Mouse (Mus musculus): ENCODE measurements around the gene Litaf. TPM values are rescaled to one million over a fixed set of nuclear protein-coding genes. Genes with fewer than 3 reads are reported as not detected.

The Litaf gene
- polyA plus RNA-seq, 1 experiment from 2014 or later, result 87.2 TPM

DNA sequence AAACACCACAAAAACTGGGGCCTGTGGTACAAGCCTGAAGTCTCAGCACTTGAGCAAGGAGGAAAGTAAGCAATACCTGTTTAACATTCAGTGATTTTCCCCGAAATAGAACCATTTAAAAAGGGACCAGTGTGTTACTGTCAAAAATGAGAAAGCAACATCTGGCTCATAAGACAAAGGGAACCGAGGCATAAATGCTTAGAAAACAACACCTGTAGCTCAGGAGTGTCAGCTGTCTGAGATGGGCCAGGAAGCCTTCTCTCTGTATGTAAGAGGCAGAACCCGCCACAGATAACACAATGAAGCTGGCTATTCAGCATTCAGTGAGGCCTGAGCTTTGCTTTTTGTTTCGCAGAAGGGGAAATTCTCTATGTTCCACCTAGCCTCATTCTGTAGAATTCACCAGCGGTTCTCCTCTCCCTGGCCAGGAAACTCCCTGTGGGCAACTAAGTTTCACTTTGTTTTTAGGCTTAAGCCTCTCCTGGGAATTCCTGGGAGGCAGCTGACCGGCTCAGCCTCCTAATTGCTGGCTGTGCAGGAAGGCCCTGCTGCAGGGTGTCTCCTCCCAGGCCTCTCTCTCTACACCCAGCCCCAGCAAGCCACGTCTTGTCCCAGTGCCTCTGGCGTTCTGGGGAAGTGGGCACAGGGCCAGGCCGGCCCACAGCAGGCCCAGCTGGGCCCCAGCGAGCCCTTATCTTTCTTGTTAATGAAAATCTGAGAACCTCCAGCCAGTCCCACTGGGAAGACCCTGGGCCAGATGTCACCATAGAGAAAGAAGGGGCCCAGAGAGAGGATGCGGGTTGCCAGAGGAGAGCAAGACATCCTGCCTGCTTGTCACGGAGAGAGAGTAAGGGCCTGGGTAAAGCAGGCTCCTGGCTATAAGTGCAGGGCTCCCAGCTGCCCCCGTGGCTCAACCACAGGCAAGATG, 2.9 kb downstream of the Litaf start:
- Histone ChIP-seq H3K4me3 (ENCODE audit: low read depth, low read length) (no peak overlapping the region), H3K36me3 (ENCODE audit: control insufficient read depth, insufficient read depth, low read length) (no peaks in the 10 kb centered on the region), H3K9ac (ENCODE audit: low read length) (no peak overlapping the region), H3K4me1 (ENCODE audit: control insufficient read depth, insufficient read depth, low read length) (peaks cover 14% of the 10 kb centered on the region), H3K27ac (replicated peaks; ENCODE audit: low read depth, low read length) (peak overlapping the region; percentile 53), H3K27me3 (ENCODE audit: control insufficient read depth, insufficient read depth, low read length) (no peaks in the 10 kb centered on the region), H3K9me3 (ENCODE audit: control insufficient read depth, low read length) (no peaks in the 10 kb centered on the region), H3K4me2 (ENCODE audit: low read depth, severe bottlenecking) (no peak overlapping the region)
- 43% methylated on average over 13 of the region's 13 CpGs for WGBS
- ATAC-seq (ENCODE audit: insufficient number of reproducible peaks, low FRiP score, low TSS enrichment, low read depth) (no peak), DNase-seq (ENCODE audit: low spot score) (peak; percentile 52)

DNA sequence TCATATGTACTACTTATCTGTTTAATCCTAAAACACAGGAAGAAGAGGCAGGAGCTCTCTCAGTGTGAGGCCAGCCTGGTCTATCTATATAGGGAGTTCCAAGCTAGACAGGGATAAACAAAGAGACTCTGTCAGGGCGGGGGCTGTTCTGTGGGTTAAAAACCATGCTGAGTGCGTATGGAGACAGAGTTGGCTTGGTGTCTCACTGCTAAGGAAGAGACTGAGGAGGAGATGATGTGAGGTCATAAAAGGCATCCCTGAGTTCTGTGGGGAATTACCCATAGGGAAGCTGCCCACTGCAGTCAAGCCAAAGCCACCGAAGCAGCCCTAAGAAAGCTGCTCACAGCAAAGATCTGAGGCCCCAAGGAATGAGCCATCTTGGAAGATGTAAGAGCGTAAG, 5.3 kb downstream of the Litaf start, which contains the start of gene Snn:
Snn (plus strand) TSS at position 301 of the 400 bp plus-strand sequence.
- Histone ChIP-seq H3K9me3 (ENCODE audit: control insufficient read depth, low read length) (no peaks in the 10 kb centered on the region), H3K4me3 (ENCODE audit: low read depth, low read length) (no peak within 1 kb of the TSS), H3K9ac (ENCODE audit: low read length) (no peak within 1 kb of the TSS), H3K4me1 (ENCODE audit: control insufficient read depth, insufficient read depth, low read length) (peaks cover 6% of the 10 kb centered on the region; the same call in 1 of the 2 replicates), H3K36me3 (ENCODE audit: control insufficient read depth, insufficient read depth, low read length) (no peaks in the 10 kb centered on the region), H3K4me2 (ENCODE audit: low read depth, severe bottlenecking) (no peak within 1 kb of the TSS), H3K27me3 (ENCODE audit: control insufficient read depth, insufficient read depth, low read length) (no peaks in the 10 kb centered on the region), H3K27ac (replicated peaks; ENCODE audit: low read depth, low read length) (no peak within 1 kb of the TSS)
- 84% methylated on average over 4 of the region's 4 CpGs for WGBS
- no peak for DNase-seq (ENCODE audit: low spot score)
- ATAC-seq (ENCODE audit: insufficient number of reproducible peaks, low FRiP score, low TSS enrichment, low read depth), result no peak

DNA sequence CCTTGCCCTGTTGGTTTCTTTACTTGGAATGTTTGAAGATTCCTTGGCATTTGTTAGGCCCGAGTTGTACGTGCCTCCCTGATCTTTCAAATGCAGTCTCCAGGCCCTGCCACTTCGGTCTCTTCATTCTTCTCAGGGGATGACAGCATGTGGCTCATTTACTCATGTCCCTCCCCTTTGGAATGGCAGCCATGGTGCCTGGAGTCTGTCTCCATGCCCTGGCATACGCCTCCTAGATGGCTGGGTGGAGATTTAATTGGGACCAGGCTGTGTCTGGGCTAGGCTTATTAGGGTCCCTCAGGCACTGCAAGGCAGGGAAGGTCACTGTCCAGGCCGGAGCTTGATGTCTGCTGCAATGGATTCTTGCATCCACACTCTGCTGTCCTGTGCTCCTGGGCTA, 10.0 kb downstream of the Litaf start:
- H3K27ac ChIP-seq (replicated peaks; ENCODE audit: low read depth, low read length), result no peak overlapping the region
- H3K9ac ChIP-seq (ENCODE audit: low read length), result no peak overlapping the region

DNA sequence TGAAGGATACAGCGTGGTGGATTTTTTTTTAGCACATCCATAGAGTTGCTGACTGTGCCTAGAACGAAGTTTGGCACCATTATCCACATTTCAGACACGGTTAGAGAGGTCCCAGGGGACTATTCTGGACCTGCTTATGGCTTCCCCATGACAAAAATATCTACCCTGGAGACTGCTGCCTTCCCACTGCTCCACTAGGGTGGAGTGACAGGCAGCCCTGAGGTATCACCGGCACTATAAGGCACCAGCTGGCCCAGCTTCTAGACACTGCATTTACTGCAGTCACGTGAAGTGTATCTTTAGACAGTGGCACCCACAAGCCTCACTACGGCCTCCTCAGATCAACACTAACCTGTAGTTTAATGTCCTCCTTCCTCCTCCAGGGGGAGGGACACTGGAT, 11.1 kb downstream of the Litaf start:
- no peak overlapping the region for H3K4me2 ChIP-seq (ENCODE audit: low read depth, severe bottlenecking)
- H3K27ac ChIP-seq (replicated peaks; ENCODE audit: low read depth, low read length), result no peak overlapping the region
- H3K9ac ChIP-seq (ENCODE audit: low read length), result no peak overlapping the region
- H3K27me3 ChIP-seq (ENCODE audit: control insufficient read depth, insufficient read depth, low read length), result no peaks in the 10 kb centered on the region
- no peaks in the 10 kb centered on the region for H3K9me3 ChIP-seq (ENCODE audit: control insufficient read depth, low read length)
- no peaks in the 10 kb centered on the region for H3K36me3 ChIP-seq (ENCODE audit: control insufficient read depth, insufficient read depth, low read length)
- DNase-seq (ENCODE audit: low spot score) (no peak), ATAC-seq (ENCODE audit: insufficient number of reproducible peaks, low FRiP score, low TSS enrichment, low read depth) (no peak)
- H3K4me1 ChIP-seq (ENCODE audit: control insufficient read depth, insufficient read depth, low read length), result no peaks in the 10 kb centered on the region
- H3K4me3 ChIP-seq (ENCODE audit: low read depth, low read length), result no peak overlapping the region
- 84% methylated on average over 6 of the region's 6 CpGs for WGBS

More for the DNA sequence above, 10.0 kb downstream of the Litaf start:
- Histone ChIP-seq H3K4me2 (ENCODE audit: low read depth, severe bottlenecking) (no peak overlapping the region), H3K36me3 (ENCODE audit: control insufficient read depth, insufficient read depth, low read length) (no peaks in the 10 kb centered on the region), H3K9me3 (ENCODE audit: control insufficient read depth, low read length) (no peaks in the 10 kb centered on the region), H3K4me3 (ENCODE audit: low read depth, low read length) (no peak overlapping the region), H3K4me1 (ENCODE audit: control insufficient read depth, insufficient read depth, low read length) (no peaks in the 10 kb centered on the region), H3K27me3 (ENCODE audit: control insufficient read depth, insufficient read depth, low read length) (no peaks in the 10 kb centered on the region)
- WGBS, result 66% methylated on average over 5 of the region's 5 CpGs
- ATAC-seq (ENCODE audit: insufficient number of reproducible peaks, low FRiP score, low TSS enrichment, low read depth), result no peak
- no peak for DNase-seq (ENCODE audit: low spot score)

DNA sequence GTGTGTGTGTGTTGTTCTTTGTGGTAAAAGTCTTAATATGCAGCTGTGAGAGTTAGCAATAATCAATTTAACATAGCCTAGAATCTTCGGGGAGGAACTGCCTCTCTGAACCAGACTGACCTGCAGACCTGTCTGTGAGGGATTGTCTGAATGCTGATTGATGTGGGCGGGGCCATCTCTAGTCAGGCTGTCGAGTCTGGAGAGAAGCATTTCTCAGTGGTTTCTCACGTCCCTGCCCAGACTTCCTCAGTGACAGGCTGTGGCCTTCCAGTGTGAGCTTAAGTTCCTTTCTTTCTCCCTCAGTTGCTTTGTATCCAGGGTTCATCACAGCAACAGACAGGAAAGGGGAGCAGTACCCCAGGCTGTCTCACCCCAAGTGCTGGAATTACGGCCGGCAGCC, 11.5 kb downstream of the Litaf start:
- no peak for DNase-seq (ENCODE audit: low spot score)
- no peak for ATAC-seq (ENCODE audit: insufficient number of reproducible peaks, low FRiP score, low TSS enrichment, low read depth)

DNA sequence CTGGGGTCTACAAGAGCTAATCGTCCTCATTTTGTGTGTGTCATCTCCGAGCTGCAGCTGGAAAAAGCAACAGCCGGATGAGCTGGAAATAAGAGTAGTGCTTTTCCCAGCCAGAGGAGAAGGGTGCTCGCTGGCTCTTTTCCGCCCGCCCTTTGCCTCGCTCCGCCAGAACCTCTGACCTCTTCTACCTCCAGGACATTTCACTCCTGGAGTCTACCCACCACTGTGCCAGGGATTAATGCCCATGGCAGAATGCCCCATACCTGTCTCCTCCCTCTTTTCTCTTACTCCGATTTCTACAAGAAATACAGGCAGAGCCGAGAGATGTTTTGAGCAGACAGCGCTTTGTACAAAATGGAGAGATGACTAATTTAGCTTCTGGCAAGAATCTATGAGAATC, 14.8 kb downstream of the Litaf start:
- ATAC-seq (ENCODE audit: insufficient number of reproducible peaks, low FRiP score, low TSS enrichment, low read depth) (no peak), DNase-seq (ENCODE audit: low spot score) (no peak)
- no peaks in the 10 kb centered on the region for H3K4me1 ChIP-seq (ENCODE audit: control insufficient read depth, insufficient read depth, low read length)
- no peak overlapping the region for H3K27ac ChIP-seq (replicated peaks; ENCODE audit: low read depth, low read length)
- H3K27me3 ChIP-seq (ENCODE audit: control insufficient read depth, insufficient read depth, low read length), result no peaks in the 10 kb centered on the region
- H3K4me3 ChIP-seq (ENCODE audit: low read depth, low read length), result no peak overlapping the region
- no peak overlapping the region for H3K4me2 ChIP-seq (ENCODE audit: low read depth, severe bottlenecking)
- WGBS, result 91% methylated on average over 11 of the region's 11 CpGs
- no peak overlapping the region for H3K9ac ChIP-seq (ENCODE audit: low read length)
- no peaks in the 10 kb centered on the region for H3K36me3 ChIP-seq (ENCODE audit: control insufficient read depth, insufficient read depth, low read length)
- H3K9me3 ChIP-seq (ENCODE audit: control insufficient read depth, low read length), result no peaks in the 10 kb centered on the region

More for the DNA sequence above, 11.5 kb downstream of the Litaf start:
- no peaks in the 10 kb centered on the region for H3K36me3 ChIP-seq (ENCODE audit: control insufficient read depth, insufficient read depth, low read length)
- 65% methylated on average over 6 of the region's 6 CpGs for WGBS
- H3K4me2 ChIP-seq (ENCODE audit: low read depth, severe bottlenecking), result no peak overlapping the region
- no peaks in the 10 kb centered on the region for H3K4me1 ChIP-seq (ENCODE audit: control insufficient read depth, insufficient read depth, low read length)
- no peak overlapping the region for H3K4me3 ChIP-seq (ENCODE audit: low read depth, low read length)
- no peaks in the 10 kb centered on the region for H3K27me3 ChIP-seq (ENCODE audit: control insufficient read depth, insufficient read depth, low read length)
- no peak overlapping the region for H3K9ac ChIP-seq (ENCODE audit: low read length)
- no peaks in the 10 kb centered on the region for H3K9me3 ChIP-seq (ENCODE audit: control insufficient read depth, low read length)
- no peak overlapping the region for H3K27ac ChIP-seq (replicated peaks; ENCODE audit: low read depth, low read length)

DNA sequence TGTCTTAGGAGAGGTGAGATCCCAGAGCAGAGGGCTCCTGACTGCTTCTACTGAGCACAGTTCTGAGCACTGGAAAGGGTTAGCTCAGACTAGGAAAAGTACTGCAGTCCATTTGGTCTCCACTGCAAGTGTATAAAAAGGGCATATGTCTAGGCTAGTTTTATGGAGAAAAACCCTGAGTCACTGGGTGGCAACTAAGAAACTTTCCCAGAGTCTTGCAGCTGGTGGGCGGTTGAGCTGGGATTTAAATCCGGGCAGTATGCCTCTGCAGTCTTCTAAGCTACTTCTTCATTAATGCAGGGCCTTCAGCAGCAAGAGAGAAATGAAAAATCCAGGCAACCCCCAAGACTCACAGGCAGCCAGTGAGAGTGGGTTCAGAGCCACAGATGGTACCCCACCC, 15.7 kb downstream of the Litaf start:
- no peaks in the 10 kb centered on the region for H3K27me3 ChIP-seq (ENCODE audit: control insufficient read depth, insufficient read depth, low read length)
- H3K9me3 ChIP-seq (ENCODE audit: control insufficient read depth, low read length), result no peaks in the 10 kb centered on the region
- H3K4me3 ChIP-seq (ENCODE audit: low read depth, low read length), result no peak overlapping the region
- ATAC-seq (ENCODE audit: insufficient number of reproducible peaks, low FRiP score, low TSS enrichment, low read depth), result no peak
- DNase-seq (ENCODE audit: low spot score), result no peak
- no peak overlapping the region for H3K4me2 ChIP-seq (ENCODE audit: low read depth, severe bottlenecking)
- 71% methylated on average over 2 of the region's 2 CpGs for WGBS
- H3K36me3 ChIP-seq (ENCODE audit: control insufficient read depth, insufficient read depth, low read length), result no peaks in the 10 kb centered on the region
- H3K4me1 ChIP-seq (ENCODE audit: control insufficient read depth, insufficient read depth, low read length), result no peaks in the 10 kb centered on the region
- no peak overlapping the region for H3K27ac ChIP-seq (replicated peaks; ENCODE audit: low read depth, low read length)
- no peak overlapping the region for H3K9ac ChIP-seq (ENCODE audit: low read length)

DNA sequence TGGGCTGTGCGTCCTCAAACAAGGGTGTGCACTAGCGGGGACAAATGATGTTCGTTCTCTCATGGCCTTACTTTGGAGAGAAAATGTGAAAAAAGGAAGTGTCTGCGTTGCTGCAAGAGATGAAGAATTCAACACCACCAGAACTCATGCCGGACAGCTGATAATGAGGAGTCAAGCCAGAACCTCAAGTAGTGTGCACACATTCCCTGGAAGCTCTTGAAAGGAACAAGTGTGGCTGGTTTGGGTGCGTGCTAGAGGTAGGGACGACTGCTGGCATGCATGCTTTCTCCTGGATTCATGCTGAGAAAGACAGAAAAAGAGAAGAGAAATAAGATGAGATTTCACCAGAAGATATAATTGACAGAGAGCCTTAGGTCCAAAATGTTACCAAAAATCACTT, 18.8 kb downstream of the Litaf start:
- no peak overlapping the region for H3K27ac ChIP-seq (replicated peaks; ENCODE audit: low read depth, low read length)
- no peaks in the 10 kb centered on the region for H3K36me3 ChIP-seq (ENCODE audit: control insufficient read depth, insufficient read depth, low read length)
- WGBS, result 83% methylated on average over 7 of the region's 7 CpGs
- H3K4me2 ChIP-seq (ENCODE audit: low read depth, severe bottlenecking), result no peak overlapping the region
- no peak overlapping the region for H3K9ac ChIP-seq (ENCODE audit: low read length)
- H3K4me3 ChIP-seq (ENCODE audit: low read depth, low read length), result no peak overlapping the region
- no peaks in the 10 kb centered on the region for H3K4me1 ChIP-seq (ENCODE audit: control insufficient read depth, insufficient read depth, low read length)
- ATAC-seq (ENCODE audit: insufficient number of reproducible peaks, low FRiP score, low TSS enrichment, low read depth) (no peak), DNase-seq (ENCODE audit: low spot score) (no peak)
- H3K27me3 ChIP-seq (ENCODE audit: control insufficient read depth, insufficient read depth, low read length), result no peaks in the 10 kb centered on the region
- H3K9me3 ChIP-seq (ENCODE audit: control insufficient read depth, low read length), result no peaks in the 10 kb centered on the region

All from limb, embryonic 11.5 days (tissue).